In genomic region chr17:10147106-10147505, GRCm38 (mm10) we compare ENCODE assay signal across 15 mouse cellular contexts.
DNase-seq lines count a peak whose midpoint lies in the region; ATAC-seq and TF ChIP-seq lines count a peak whose summit lies in the region.
"Had no signal": no experiment of that assay in that cellular context is flagged by ENCODE, and none has a peak within 500 bp of the region (broad histone marks: within the 10 kb centered on the region; RNA-seq: fewer than 3 reads in every experiment).

No protein-coding gene starts in this region.

- no peak overlapping the region for H3K9ac ChIP-seq in heart, embryonic 12.5 days
- no peak overlapping the region for H3K9ac ChIP-seq in midbrain, postnatal 0 days (replicated peaks; ENCODE audit: low read length, poor library complexity, severe bottlenecking)
- H3K9ac ChIP-seq in hindbrain, embryonic 14.5 days, result no peak overlapping the region
- H3K9ac ChIP-seq in liver, embryonic 11.5 days (ENCODE audit: low read depth, low read length), result no peak overlapping the region
- H3K9ac ChIP-seq: embryonic facial prominence, embryonic 13.5 days; limb, embryonic 15.5 days had no signal

- ATAC-seq in heart, embryonic 12.5 days (ENCODE audit: insufficient number of reproducible peaks, low FRiP score), result peak; percentile 36; the same call in 1 of the 2 replicates
- no peak for ATAC-seq in midbrain, postnatal 0 days (ENCODE audit: low FRiP score)
- ATAC-seq in hindbrain, embryonic 14.5 days (ENCODE audit: low FRiP score), result peak; percentile 53; the same call in 1 of the 2 replicates
- no peak for ATAC-seq in liver, embryonic 11.5 days (replicated peaks; ENCODE audit: low FRiP score)
- ATAC-seq: lung, postnatal 0 days had no signal

- WGBS in heart, embryonic 12.5 days, result 42% methylated on average over 8 of the region's 8 CpGs
- WGBS in midbrain, embryonic 10.5 days, result 18% methylated on average over 8 of the region's 8 CpGs
- 11% methylated on average over 8 of the region's 8 CpGs for WGBS in midbrain, postnatal 0 days
- 20% methylated on average over 8 of the region's 8 CpGs for WGBS in hindbrain, embryonic 14.5 days
- 78% methylated on average over 8 of the region's 8 CpGs for WGBS in liver, embryonic 11.5 days

- H3K4me3 ChIP-seq in heart, embryonic 12.5 days, result no peak overlapping the region
- no peak overlapping the region for H3K4me3 ChIP-seq in midbrain, embryonic 10.5 days
- no peak overlapping the region for H3K4me3 ChIP-seq in midbrain, postnatal 0 days (ENCODE audit: low read depth, low read length)
- no peak overlapping the region for H3K4me3 ChIP-seq in hindbrain, embryonic 14.5 days (replicated peaks; ENCODE audit: low read length)
- H3K4me3 ChIP-seq in liver, embryonic 11.5 days (ENCODE audit: low read depth, low read length), result no peak overlapping the region
- H3K4me3 ChIP-seq: embryonic facial prominence, embryonic 13.5 days; limb, embryonic 15.5 days had no signal

- peak overlapping the region; percentile 39 for H3K27ac ChIP-seq in heart, embryonic 12.5 days (ENCODE audit: poor library complexity, severe bottlenecking)
- peak overlapping the region; percentile 77 for H3K27ac ChIP-seq in midbrain, embryonic 10.5 days (replicated peaks)
- H3K27ac ChIP-seq in midbrain, postnatal 0 days (ENCODE audit: low read depth, low read length), result no peak overlapping the region
- H3K27ac ChIP-seq in hindbrain, embryonic 14.5 days, result no peak overlapping the region
- H3K27ac ChIP-seq in liver, embryonic 11.5 days (ENCODE audit: low read depth, low read length), result no peak overlapping the region
- H3K27ac ChIP-seq: embryonic facial prominence, embryonic 13.5 days; limb, embryonic 15.5 days had no signal

- H3K9me3 ChIP-seq in heart, embryonic 12.5 days (replicated peaks), result no peaks in the 10 kb centered on the region
- peaks cover 5% of the 10 kb centered on the region; the same call in 1 of the 2 replicates for H3K9me3 ChIP-seq in midbrain, embryonic 10.5 days (replicated peaks)
- H3K9me3 ChIP-seq in midbrain, postnatal 0 days (ENCODE audit: low read length), result no peaks in the 10 kb centered on the region
- no peaks in the 10 kb centered on the region for H3K9me3 ChIP-seq in hindbrain, embryonic 14.5 days (ENCODE audit: control insufficient read depth, low read length)
- no peaks in the 10 kb centered on the region for H3K9me3 ChIP-seq in liver, embryonic 11.5 days (ENCODE audit: control insufficient read depth, low read length)
- H3K9me3 ChIP-seq: embryonic facial prominence, embryonic 13.5 days; limb, embryonic 15.5 days had no signal

- H3K36me3 ChIP-seq in heart, embryonic 12.5 days, result no peaks in the 10 kb centered on the region
- no peaks in the 10 kb centered on the region for H3K36me3 ChIP-seq in midbrain, embryonic 10.5 days
- no peaks in the 10 kb centered on the region for H3K36me3 ChIP-seq in midbrain, postnatal 0 days (ENCODE audit: insufficient read depth, low read length)
- no peaks in the 10 kb centered on the region for H3K36me3 ChIP-seq in hindbrain, embryonic 14.5 days (replicated peaks; ENCODE audit: control insufficient read depth, insufficient read depth)
- H3K36me3 ChIP-seq in liver, embryonic 11.5 days (ENCODE audit: control insufficient read depth, insufficient read depth, low read length), result no peaks in the 10 kb centered on the region
- H3K36me3 ChIP-seq: embryonic facial prominence, embryonic 13.5 days; limb, embryonic 15.5 days had no signal

- TF ChIP-seq CTCF in midbrain, postnatal 0 days (IDR thresholded peaks at IDR 0.05), result no peak

- no peak overlapping the region for H3K4me2 ChIP-seq in heart, embryonic 12.5 days
- no peak overlapping the region for H3K4me2 ChIP-seq in midbrain, postnatal 0 days (ENCODE audit: low read depth, low read length, poor library complexity, severe bottlenecking)
- H3K4me2 ChIP-seq in hindbrain, embryonic 14.5 days (replicated peaks), result no peak overlapping the region
- H3K4me2 ChIP-seq in liver, embryonic 11.5 days, result no peak overlapping the region
- H3K4me2 ChIP-seq: embryonic facial prominence, embryonic 13.5 days; limb, embryonic 15.5 days had no signal

- DNase-seq in heart, postnatal 36 days, result no peak
- peak; percentile 65 for DNase-seq in midbrain, embryonic 10.5 days (ENCODE audit: low spot score)
- no peak for DNase-seq in midbrain, postnatal 0 days (ENCODE audit: low spot score)
- no peak for DNase-seq in hindbrain, embryonic 14.5 days (ENCODE audit: low spot score)
- DNase-seq in retina, postnatal 1 day, result peak; percentile 36
- DNase-seq in liver, embryonic 11.5 days (ENCODE audit: low spot score), result no peak
- no peak for DNase-seq in cerebellum, adult 11-12 months
- DNase-seq: B cell, adult 2 months; cerebellum, adult 11 months; kidney, adult 2 months; thymus, postnatal 36 days had no signal

- intact Hi-C loops in heart, postnatal 36 days (cut with DNase I), result loop anchor here (2.0 kb wide), 1 partner anchor 24 kb away; no protein-coding TSS in a partner anchor

- H3K4me1 ChIP-seq in heart, embryonic 12.5 days (replicated peaks), result peaks cover 34% of the 10 kb centered on the region
- H3K4me1 ChIP-seq in midbrain, embryonic 10.5 days, result peaks cover 41% of the 10 kb centered on the region
- 0 out of 2 replicates have a peak, but pooled peaks cover 3% of the 10 kb centered on the region for H3K4me1 ChIP-seq in midbrain, postnatal 0 days (ENCODE audit: insufficient read depth, low read length)
- peaks cover 10% of the 10 kb centered on the region; the same call in 1 of the 2 replicates for H3K4me1 ChIP-seq in hindbrain, embryonic 14.5 days (replicated peaks; ENCODE audit: control insufficient read depth, insufficient read depth, low read length)
- no peaks in the 10 kb centered on the region for H3K4me1 ChIP-seq in liver, embryonic 11.5 days (replicated peaks; ENCODE audit: control insufficient read depth, insufficient read depth, low read length)
- H3K4me1 ChIP-seq: limb, embryonic 15.5 days had no signal

- H3K27me3 ChIP-seq in heart, embryonic 12.5 days (replicated peaks), result no peaks in the 10 kb centered on the region
- no peaks in the 10 kb centered on the region for H3K27me3 ChIP-seq in midbrain, embryonic 10.5 days (ENCODE audit: low read depth, poor library complexity, severe bottlenecking)
- no peaks in the 10 kb centered on the region for H3K27me3 ChIP-seq in midbrain, postnatal 0 days (ENCODE audit: insufficient read depth, low read length)
- H3K27me3 ChIP-seq in hindbrain, embryonic 14.5 days (ENCODE audit: control insufficient read depth, insufficient read depth, low read length), result no peaks in the 10 kb centered on the region
- no peaks in the 10 kb centered on the region for H3K27me3 ChIP-seq in liver, embryonic 11.5 days (replicated peaks; ENCODE audit: control insufficient read depth, insufficient read depth, low read length)
- H3K27me3 ChIP-seq: embryonic facial prominence, embryonic 13.5 days; limb, embryonic 15.5 days had no signal

Comparison
In these comparisons a context has a peak if more than half of its experiments do, and no peak if none do; other contexts are left out.
1. H3K27ac ChIP-seq: peak in heart, embryonic 12.5 days (single experiment) and midbrain, embryonic 10.5 days (single experiment); none in midbrain, postnatal 0 days (single experiment), hindbrain, embryonic 14.5 days (single experiment) and liver, embryonic 11.5 days (single experiment).
2. DNase-seq: peak in midbrain, embryonic 10.5 days (single experiment) and retina, postnatal 1 day (single experiment); none in heart, postnatal 36 days (0 of 2), midbrain, postnatal 0 days (single experiment), hindbrain, embryonic 14.5 days (single experiment), liver, embryonic 11.5 days (single experiment) and cerebellum, adult 11-12 months (single experiment).
3. ATAC-seq: peak in heart, embryonic 12.5 days (single experiment) and hindbrain, embryonic 14.5 days (single experiment); none in midbrain, postnatal 0 days (single experiment) and liver, embryonic 11.5 days (single experiment).